8 mouse cellular contexts compared by ENCODE assay signal in genomic region chr4:40267681-40268080, GRCm38 (mm10). TPM values are rescaled to one million over a fixed set of nuclear protein-coding genes. Genes with fewer than 3 reads are reported as not detected.
A peak's percentile ranks its signal among the peaks of the same experiment; 100 is the strongest.
DNase-seq lines count a peak whose midpoint lies in the region; ATAC-seq and TF ChIP-seq lines count a peak whose summit lies in the region.

No protein-coding gene starts in this region.

- H3K9me3 ChIP-seq in hindbrain, embryonic 10.5 days = no peaks in the 10 kb centered on the region
- no peaks in the 10 kb centered on the region for H3K9me3 ChIP-seq in limb, embryonic 14.5 days (ENCODE audit: control insufficient read depth, low read length)
- H3K9me3 ChIP-seq in neural tube, embryonic 13.5 days = no peaks in the 10 kb centered on the region

- DNase-seq in heart, adult 2 months = no peak
- no peak for DNase-seq in heart, postnatal 36 days
- DNase-seq in NIH3T3 (ENCODE audit: low read depth) = peak; percentile 30
- no peak for DNase-seq in hindbrain, embryonic 10.5 days (ENCODE audit: low spot score)
- no peak for DNase-seq in limb, embryonic 14.5 days (ENCODE audit: low spot score)
- DNase-seq in frontal cortex, postnatal 14 days (ENCODE audit: low spot score in 2 of 2) = no peak
- DNase-seq in layer of hippocampus, adult 9-10 months (ENCODE audit: low spot score) = no peak

- TF ChIP-seq EP300 in heart, adult 2 months (IDR thresholded peaks at IDR 0.05; ENCODE audit: insufficient read depth, low read depth, low read length) = no peak

- H3K9ac ChIP-seq in heart, adult 2 months (ENCODE audit: low read depth, low read length) = peak overlapping the region; percentile 93
- peak overlapping the region; percentile 90 for H3K9ac ChIP-seq in limb, embryonic 14.5 days (ENCODE audit: low read depth, low read length, severe bottlenecking)
- H3K9ac ChIP-seq in neural tube, embryonic 13.5 days = peak overlapping the region; percentile 86

- peak overlapping the region; percentile 86 for H3K4me2 ChIP-seq in limb, embryonic 14.5 days (replicated peaks; ENCODE audit: low read depth, low read length, severe bottlenecking)
- peak overlapping the region; percentile 96 for H3K4me2 ChIP-seq in neural tube, embryonic 13.5 days

- intact Hi-C loops in heart, adult 2 months (cut with DNase I) = loop anchor here (2.0 kb wide), 1 partner anchor 29 kb away; the partner anchor contains the start of gene Ddx58
- intact Hi-C loops in heart, postnatal 36 days (cut with DNase I) = loop anchor here (2.0 kb wide), 1 partner anchor 125 kb away; the partner anchor contains the start of gene Aco1

- H3K79me2 ChIP-seq in heart, adult 2 months (replicated peaks; ENCODE audit: control insufficient read depth, insufficient read depth, low read length) = peaks cover 10% of the 10 kb centered on the region

- TF ChIP-seq POLR2A in heart, adult 2 months (IDR thresholded peaks at IDR 0.05; ENCODE audit: insufficient read depth, low read depth, low read length) = no peak
- TF ChIP-seq POLR2A in limb, embryonic 14.5 days (IDR thresholded peaks at IDR 0.05; ENCODE audit: borderline replicate concordance, extremely low read depth, insufficient read depth, insufficient read length) = no peak

- H3K4me3 ChIP-seq in heart, adult 2 months = peak overlapping the region; percentile 95
- H3K4me3 ChIP-seq in hindbrain, embryonic 10.5 days = peak overlapping the region; percentile 71
- peak overlapping the region; percentile 82 for H3K4me3 ChIP-seq in limb, embryonic 14.5 days (replicated peaks; ENCODE audit: low read length)
- H3K4me3 ChIP-seq in neural tube, embryonic 13.5 days = peak overlapping the region; percentile 74

- H3K4me1 ChIP-seq in heart, adult 2 months (ENCODE audit: control insufficient read depth, insufficient read depth, low read length) = peaks cover 3% of the 10 kb centered on the region
- peaks cover 19% of the 10 kb centered on the region for H3K4me1 ChIP-seq in hindbrain, embryonic 10.5 days (replicated peaks)
- H3K4me1 ChIP-seq in limb, embryonic 14.5 days (ENCODE audit: control insufficient read depth, insufficient read depth, low read length) = peaks cover 9% of the 10 kb centered on the region
- peaks cover 38% of the 10 kb centered on the region for H3K4me1 ChIP-seq in neural tube, embryonic 13.5 days (replicated peaks)

- TF ChIP-seq CTCF in heart, adult 2 months (IDR thresholded peaks at IDR 0.05) = no peak

- peak overlapping the region; percentile 99 for H3K27ac ChIP-seq in heart, adult 2 months
- peak overlapping the region; percentile 95 for H3K27ac ChIP-seq in hindbrain, embryonic 10.5 days
- peak overlapping the region; percentile 34; the same call in 1 of the 2 replicates for H3K27ac ChIP-seq in limb, embryonic 14.5 days (replicated peaks; ENCODE audit: low read depth, low read length)
- peak overlapping the region; percentile 82 for H3K27ac ChIP-seq in neural tube, embryonic 13.5 days (replicated peaks)

- H3K36me3 ChIP-seq in heart, adult 2 months (ENCODE audit: control insufficient read depth, insufficient read depth, low read length) = peaks cover 9% of the 10 kb centered on the region
- peaks cover 51% of the 10 kb centered on the region for H3K36me3 ChIP-seq in hindbrain, embryonic 10.5 days
- peaks cover 42% of the 10 kb centered on the region for H3K36me3 ChIP-seq in limb, embryonic 14.5 days (ENCODE audit: control insufficient read depth, insufficient read depth, low read length)
- H3K36me3 ChIP-seq in neural tube, embryonic 13.5 days = peaks cover 30% of the 10 kb centered on the region

- 37% methylated on average over 7 of the region's 7 CpGs for WGBS in heart, adult 2 months
- WGBS in hindbrain, embryonic 10.5 days = 77% methylated on average over 7 of the region's 7 CpGs
- WGBS in limb, embryonic 14.5 days = 76% methylated on average over 7 of the region's 7 CpGs
- 72% methylated on average over 7 of the region's 7 CpGs for WGBS in neural tube, embryonic 13.5 days

- ATAC-seq in limb, embryonic 14.5 days (ENCODE audit: low FRiP score, low read depth) = no peak
- no peak for ATAC-seq in neural tube, embryonic 13.5 days (ENCODE audit: low read depth)

- H3K27me3 ChIP-seq in heart, adult 2 months (ENCODE audit: control insufficient read depth, insufficient read depth, low read length) = no peaks in the 10 kb centered on the region
- no peaks in the 10 kb centered on the region for H3K27me3 ChIP-seq in hindbrain, embryonic 10.5 days (ENCODE audit: insufficient read depth, poor library complexity, severe bottlenecking)
- no peaks in the 10 kb centered on the region for H3K27me3 ChIP-seq in limb, embryonic 14.5 days (ENCODE audit: control insufficient read depth, insufficient read depth, low read length)
- no peaks in the 10 kb centered on the region for H3K27me3 ChIP-seq in neural tube, embryonic 13.5 days

RNA-seq across cellular contexts. Expression of gene Smim27, which starts 1.7 kb away (rescaled TPM):
- 10 to 100 TPM; 42.6 to 46.7 TPM for total RNA-seq in heart, adult 2 months (2021)
- 15.6 and 18.1 TPM in 2 replicates for polyA plus RNA-seq in heart, adult 2 months (2012; rRNA removed)
- total RNA-seq in heart, postnatal 36 days (2021) = 10 to 100 TPM; 42.8 to 49.0 TPM
- polyA plus RNA-seq in hindbrain, embryonic 10.5 days (2016; fragmentation: Nextera tagmentation; extraction: Ambion mirVana) = 26.0 and 26.6 TPM in 2 replicates
- polyA plus RNA-seq in limb, embryonic 14.5 days (2012; rRNA removed) = 10.5 and 12.0 TPM in 2 replicates
- 36.4 and 42.7 TPM in 2 replicates for polyA plus RNA-seq in limb, embryonic 14.5 days (2014; fragmentation: Nextera tagmentation; extraction: Ambion mirVana)
- 21.0 and 23.8 TPM in 2 replicates for polyA plus RNA-seq in neural tube, embryonic 13.5 days (2015; fragmentation: Nextera tagmentation; extraction: Ambion mirVana)

RNA-seq across cellular contexts. Expression of gene Topors, which starts 2.0 kb away (rescaled TPM):
- 10 to 100 TPM in 1 of 2 experiments, 1 to 10 TPM in 1; 9.2 to 10.8 TPM for total RNA-seq in heart, adult 2 months (2021)
- 2.2 and 4.3 TPM in 2 replicates for polyA plus RNA-seq in heart, adult 2 months (2012; rRNA removed)
- 10 to 100 TPM; 11.2 to 12.7 TPM for total RNA-seq in heart, postnatal 36 days (2021)
- 38.4 and 45.2 TPM in 2 replicates for polyA plus RNA-seq in hindbrain, embryonic 10.5 days (2016; fragmentation: Nextera tagmentation; extraction: Ambion mirVana)
- polyA plus RNA-seq in limb, embryonic 14.5 days (2012; rRNA removed) = 16.3 and 20.2 TPM in 2 replicates
- 43.4 and 48.0 TPM in 2 replicates for polyA plus RNA-seq in limb, embryonic 14.5 days (2014; fragmentation: Nextera tagmentation; extraction: Ambion mirVana)
- polyA plus RNA-seq in neural tube, embryonic 13.5 days (2015; fragmentation: Nextera tagmentation; extraction: Ambion mirVana) = 33.3 and 38.4 TPM in 2 replicates

RNA-seq across cellular contexts. Expression of gene Ndufb6, which starts 11.5 kb away (rescaled TPM):
- 100 to 1,000 TPM; 435 to 533 TPM for total RNA-seq in heart, adult 2 months (2021)
- polyA plus RNA-seq in heart, adult 2 months (2012; rRNA removed) = 320 and 386 TPM in 2 replicates
- 100 to 1,000 TPM; 484 to 546 TPM for total RNA-seq in heart, postnatal 36 days (2021)
- polyA plus RNA-seq in hindbrain, embryonic 10.5 days (2016; fragmentation: Nextera tagmentation; extraction: Ambion mirVana) = 317 and 344 TPM in 2 replicates
- 117 and 134 TPM in 2 replicates for polyA plus RNA-seq in limb, embryonic 14.5 days (2012; rRNA removed)
- polyA plus RNA-seq in limb, embryonic 14.5 days (2014; fragmentation: Nextera tagmentation; extraction: Ambion mirVana) = 270 and 287 TPM in 2 replicates
- polyA plus RNA-seq in neural tube, embryonic 13.5 days (2015; fragmentation: Nextera tagmentation; extraction: Ambion mirVana) = 359 and 361 TPM in 2 replicates

RNA-seq across cellular contexts. Expression of gene Ddx58, which starts 28.1 kb away (rescaled TPM):
- 1 to 10 TPM; 6.4 to 7.2 TPM for total RNA-seq in heart, adult 2 months (2021)
- polyA plus RNA-seq in heart, adult 2 months (2012; rRNA removed) = 7.7 and 11.1 TPM in 2 replicates
- total RNA-seq in heart, postnatal 36 days (2021) = 10 to 100 TPM in 1 of 2 experiments, 1 to 10 TPM in 1; 8.0 to 10.3 TPM
- polyA plus RNA-seq in hindbrain, embryonic 10.5 days (2016; fragmentation: Nextera tagmentation; extraction: Ambion mirVana) = 2.1 and 4.2 TPM in 2 replicates
- polyA plus RNA-seq in limb, embryonic 14.5 days (2012; rRNA removed) = 10.3 TPM in 2 replicates
- 10.7 and 11.0 TPM in 2 replicates for polyA plus RNA-seq in limb, embryonic 14.5 days (2014; fragmentation: Nextera tagmentation; extraction: Ambion mirVana)
- 3.8 and 5.0 TPM in 2 replicates for polyA plus RNA-seq in neural tube, embryonic 13.5 days (2015; fragmentation: Nextera tagmentation; extraction: Ambion mirVana)

Comparison
In these comparisons a context has a peak if more than half of its experiments do, and no peak if none do; other contexts are left out.
1. H3K27ac ChIP-seq: peak in every context shown above with its lines; median percentile 99 in heart, adult 2 months; 95 in hindbrain, embryonic 10.5 days; 82 in neural tube, embryonic 13.5 days; 34 in limb, embryonic 14.5 days.